Mouse (Mus musculus): ENCODE data around the gene Akap6.
"Not testable (repeated sequence)": the region's sequence is repeated elsewhere in the genome, so short reads cannot be mapped to it uniquely, and the experiment has no call there.

Akap6 gene

GRCm38 (mm10) chr12:52711857-52712640 lies 12.9 kb downstream of the Akap6 start:
- no peak for DNase-seq (ENCODE audit: extremely low spot score)

GRCm38 (mm10) chr12:52718392-52718791 lies 19.2 kb downstream of the Akap6 start:
- no peak for DNase-seq (ENCODE audit: extremely low spot score)

- no peak for DNase-seq (ENCODE audit: extremely low spot score)
These were observed 20.0 kb downstream of the Akap6 start for GRCm38 (mm10) chr12:52719232-52719631.

GRCm38 (mm10) chr12:52719681-52720080 lies 20.5 kb downstream of the Akap6 start:
- no peak for DNase-seq (ENCODE audit: extremely low spot score)

GRCm38 (mm10) chr12:52724039-52724615 lies 24.9 kb downstream of the Akap6 start:
- not testable (repeated sequence) for DNase-seq (ENCODE audit: extremely low spot score)

GRCm38 (mm10) chr12:52726434-52727231 lies 27.4 kb downstream of the Akap6 start:
- DNase-seq (ENCODE audit: extremely low spot score), result no peak

- DNase-seq (ENCODE audit: extremely low spot score), result no peak
These were observed 30.2 kb downstream of the Akap6 start for GRCm38 (mm10) chr12:52729396-52729795.

- DNase-seq (ENCODE audit: extremely low spot score), result not testable (repeated sequence)
These were observed 36.0 kb downstream of the Akap6 start for GRCm38 (mm10) chr12:52735161-52735560.

GRCm38 (mm10) chr12:52737151-52737550 lies 38.0 kb downstream of the Akap6 start:
- no peak for DNase-seq (ENCODE audit: extremely low spot score)

GRCm38 (mm10) chr12:52739326-52739725 lies 40.1 kb downstream of the Akap6 start:
- DNase-seq (ENCODE audit: extremely low spot score), result no peak

- DNase-seq (ENCODE audit: extremely low spot score), result no peak
These were observed 42.6 kb downstream of the Akap6 start for GRCm38 (mm10) chr12:52741801-52742200.

- DNase-seq (ENCODE audit: extremely low spot score), result no peak
These were observed 50.8 kb downstream of the Akap6 start for GRCm38 (mm10) chr12:52750006-52750405.

GRCm38 (mm10) chr12:52755649-52756048 lies 56.5 kb downstream of the Akap6 start:
- DNase-seq (ENCODE audit: extremely low spot score), result no peak

- no peak for DNase-seq (ENCODE audit: extremely low spot score)
These were observed 58.7 kb downstream of the Akap6 start for GRCm38 (mm10) chr12:52757881-52758280.

GRCm38 (mm10) chr12:52764046-52764445 lies 64.9 kb downstream of the Akap6 start:
- DNase-seq (ENCODE audit: extremely low spot score), result no peak

- no peak for DNase-seq (ENCODE audit: extremely low spot score)
These were observed 65.6 kb downstream of the Akap6 start for GRCm38 (mm10) chr12:52764810-52765209.

GRCm38 (mm10) chr12:52769561-52769960 lies 70.4 kb downstream of the Akap6 start:
- no peak for DNase-seq (ENCODE audit: extremely low spot score)

- DNase-seq (ENCODE audit: extremely low spot score), result no peak
These were observed 72.7 kb downstream of the Akap6 start for GRCm38 (mm10) chr12:52771931-52772330.

- DNase-seq (ENCODE audit: extremely low spot score), result no peak
These were observed 73.5 kb downstream of the Akap6 start for GRCm38 (mm10) chr12:52772494-52773280.

GRCm38 (mm10) chr12:52773847-52774246 lies 74.7 kb downstream of the Akap6 start:
- no peak for DNase-seq (ENCODE audit: extremely low spot score)

GRCm38 (mm10) chr12:52774382-52774781 lies 75.2 kb downstream of the Akap6 start:
- no peak for DNase-seq (ENCODE audit: extremely low spot score)

GRCm38 (mm10) chr12:52780216-52780615 lies 81.0 kb downstream of the Akap6 start:
- DNase-seq (ENCODE audit: extremely low spot score), result no peak

All from embryo, embryonic 9.5 days (tissue).